Mouse (Mus musculus): Measurements from ENCODE around the gene AI661453. TPM values are rescaled to one million over a fixed set of nuclear protein-coding genes. Genes with fewer than 3 reads are reported as not detected.

Gene AI661453
- total RNA-seq, 4 experiments from 2014 or later = 0.50 to 2.1 (median 1.2) TPM

GRCm38 (mm10) chr17:47465016-47465415 is 28.6 kb downstream of the AI661453 start:
- no peak for DNase-seq (ENCODE audit: low spot score)

GRCm38 (mm10) chr17:47466284-47466683 is 29.9 kb downstream of the AI661453 start:
- no peak for DNase-seq (ENCODE audit: low spot score)

- DNase-seq (ENCODE audit: low spot score) = no peak
Observed at GRCm38 (mm10) chr17:47467659-47468058, 31.2 kb downstream of the AI661453 start.

GRCm38 (mm10) chr17:47468063-47468462 is 31.6 kb downstream of the AI661453 start:
- no peak for DNase-seq (ENCODE audit: low spot score)

GRCm38 (mm10) chr17:47468466-47468865 is 32.1 kb downstream of the AI661453 start:
- DNase-seq (ENCODE audit: low spot score) = no peak

GRCm38 (mm10) chr17:47469642-47470041 is 33.2 kb downstream of the AI661453 start:
- DNase-seq (ENCODE audit: low spot score) = no peak

- DNase-seq (ENCODE audit: low spot score) = no peak
Observed at GRCm38 (mm10) chr17:47470121-47470520, 33.7 kb downstream of the AI661453 start.

GRCm38 (mm10) chr17:47470686-47471085 is 34.3 kb downstream of the AI661453 start:
- no peak for DNase-seq (ENCODE audit: low spot score)

- DNase-seq (ENCODE audit: low spot score) = no peak
Observed at GRCm38 (mm10) chr17:47472435-47473350, 36.3 kb downstream of the AI661453 start.

GRCm38 (mm10) chr17:47473434-47473974 is 37.1 kb downstream of the AI661453 start:
- DNase-seq (ENCODE audit: low spot score) = peak; percentile 22

GRCm38 (mm10) chr17:47474250-47474649 is 37.8 kb downstream of the AI661453 start:
- no peak for DNase-seq (ENCODE audit: low spot score)

- DNase-seq (ENCODE audit: low spot score) = no peak
Observed at GRCm38 (mm10) chr17:47475181-47475580, 38.8 kb downstream of the AI661453 start.

GRCm38 (mm10) chr17:47475714-47476113 is 39.3 kb downstream of the AI661453 start:
- DNase-seq (ENCODE audit: low spot score) = no peak

GRCm38 (mm10) chr17:47479887-47480286 is 43.5 kb downstream of the AI661453 start:
- DNase-seq (ENCODE audit: low spot score) = no peak

- no peak for DNase-seq (ENCODE audit: low spot score)
Observed at GRCm38 (mm10) chr17:47482401-47482800, 46.0 kb downstream of the AI661453 start.

GRCm38 (mm10) chr17:47484241-47484921 is 48.0 kb downstream of the AI661453 start:
- DNase-seq (ENCODE audit: low spot score) = no peak

GRCm38 (mm10) chr17:47484993-47485392 is 48.6 kb downstream of the AI661453 start:
- DNase-seq (ENCODE audit: low spot score) = no peak

- DNase-seq (ENCODE audit: low spot score) = no peak
Observed at GRCm38 (mm10) chr17:47485791-47486190, 49.4 kb downstream of the AI661453 start.

GRCm38 (mm10) chr17:47490791-47491190 is 54.4 kb downstream of the AI661453 start:
- DNase-seq (ENCODE audit: low spot score) = no peak

- DNase-seq (ENCODE audit: low spot score) = no peak
Observed at GRCm38 (mm10) chr17:47492731-47493130, 56.3 kb downstream of the AI661453 start.

- DNase-seq (ENCODE audit: low spot score) = no peak
Observed at GRCm38 (mm10) chr17:47493653-47494052, 57.2 kb downstream of the AI661453 start.

- DNase-seq (ENCODE audit: low spot score) = no peak
Observed at GRCm38 (mm10) chr17:47494132-47494531, 57.7 kb downstream of the AI661453 start.

Data from heart, adult 8-10 months (tissue).